Comparison of ENCODE assay signal across 13 mouse cellular contexts in the genomic region with DNA sequence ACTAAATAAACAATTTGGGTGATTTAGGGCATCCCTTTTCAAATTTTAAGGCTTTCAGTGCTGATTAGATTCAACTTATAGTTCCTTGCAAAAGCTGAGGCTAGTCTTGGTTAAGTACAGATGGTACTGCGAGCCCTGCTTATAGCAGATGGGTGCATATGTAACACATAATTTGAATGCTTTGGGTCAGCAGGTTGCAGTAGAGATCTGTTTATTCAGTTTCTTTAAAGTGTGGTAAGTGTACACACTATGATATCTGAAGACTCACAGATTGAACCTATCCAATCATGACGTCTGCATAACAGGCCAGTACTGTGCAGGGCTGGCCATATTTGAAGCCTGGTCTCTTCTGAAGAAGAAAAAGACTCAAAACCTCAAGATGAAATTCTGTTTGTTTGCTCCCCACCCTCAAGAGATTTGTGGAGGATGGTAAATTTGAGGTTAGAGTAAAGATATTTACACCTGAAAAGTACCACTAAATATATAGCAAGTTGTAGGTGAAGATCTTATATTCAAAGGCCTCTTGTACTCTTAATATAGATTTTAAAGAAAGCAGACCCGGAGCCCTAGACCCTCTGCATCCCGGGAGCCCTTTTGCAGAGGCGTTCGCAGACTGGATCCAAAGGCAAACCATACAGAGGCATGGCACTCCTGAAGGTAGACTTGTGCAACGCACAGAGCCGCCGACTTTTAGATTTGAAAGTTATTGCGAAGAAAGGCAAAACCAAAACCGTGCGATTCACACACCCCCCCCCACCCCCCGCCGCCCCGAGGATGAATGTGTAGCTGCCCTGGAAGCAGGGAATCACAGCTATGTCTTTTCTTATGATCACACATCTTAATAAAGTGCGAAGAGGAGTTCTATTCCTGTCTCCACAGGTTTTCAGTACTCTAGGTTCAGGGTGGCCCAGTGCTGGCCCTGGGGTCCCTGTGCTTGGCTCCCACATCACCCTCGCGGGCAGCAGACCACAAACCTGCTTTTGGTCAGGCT. TPM values are rescaled to one million over a fixed set of nuclear protein-coding genes. Genes with fewer than 3 reads are reported as not detected.
DNase-seq lines count a peak whose midpoint lies in the region; ATAC-seq and TF ChIP-seq lines count a peak whose summit lies in the region.
"Had no signal": no experiment of that assay in that cellular context is flagged by ENCODE, and none has a peak within 500 bp of the region (broad histone marks: within the 10 kb centered on the region; RNA-seq: fewer than 3 reads in every experiment).

No protein-coding gene starts in this region.

- no peak for TF ChIP-seq CTCF in brain, embryonic 14.5 days (IDR thresholded peaks at IDR 0.05; ENCODE audit: borderline replicate concordance, extremely low read depth, insufficient read depth, insufficient read length)
- TF ChIP-seq CTCF in embryonic fibroblast, embryonic 13.5 days (IDR thresholded peaks at IDR 0.05; ENCODE audit: borderline replicate concordance, insufficient read depth, low read length): no peak
- no peak for TF ChIP-seq CTCF in lung, postnatal 0 days (IDR thresholded peaks at IDR 0.05)

- TF ChIP-seq EP300 in lung, postnatal 0 days (IDR thresholded peaks at IDR 0.05): no peak

- H3K4me3 ChIP-seq in kidney, embryonic 15.5 days (replicated peaks): peak overlapping the region; percentile 35
- H3K4me3 ChIP-seq in embryonic fibroblast, embryonic 13.5 days (ENCODE audit: insufficient read depth, low read length): 0 out of 2 replicates have a peak overlapping the region, but pooled peaks have one; percentile 7
- H3K4me3 ChIP-seq in midbrain, embryonic 12.5 days: peak overlapping the region; percentile 10
- H3K4me3 ChIP-seq in lung, postnatal 0 days (ENCODE audit: low read depth, low read length): no peak overlapping the region
- H3K4me3 ChIP-seq: heart, embryonic 13.5 days; stomach, embryonic 15.5 days had no signal

- H3K9ac ChIP-seq in kidney, embryonic 15.5 days: peak overlapping the region; percentile 24; the same call in 1 of the 2 replicates
- H3K9ac ChIP-seq in midbrain, embryonic 12.5 days (replicated peaks): 0 out of 2 replicates have a peak overlapping the region, but pooled peaks have one; percentile 31
- H3K9ac ChIP-seq in lung, postnatal 0 days (replicated peaks; ENCODE audit: low read depth): no peak overlapping the region
- H3K9ac ChIP-seq: heart, embryonic 13.5 days; liver, embryonic 14.5 days; stomach, embryonic 15.5 days had no signal

- H3K4me2 ChIP-seq in kidney, embryonic 15.5 days: peak overlapping the region; percentile 53
- H3K4me2 ChIP-seq in midbrain, embryonic 12.5 days (replicated peaks): peak overlapping the region; percentile 31
- H3K4me2 ChIP-seq in lung, postnatal 0 days (replicated peaks; ENCODE audit: low read depth, low read length): no peak overlapping the region
- H3K4me2 ChIP-seq: heart, embryonic 13.5 days; stomach, embryonic 15.5 days had no signal

- H3K27ac ChIP-seq in kidney, embryonic 15.5 days: peak overlapping the region; percentile 66
- H3K27ac ChIP-seq in embryonic fibroblast, embryonic 13.5 days (ENCODE audit: insufficient read depth, low read length): no peak overlapping the region
- peak overlapping the region; percentile 46; the same call in 1 of the 2 replicates for H3K27ac ChIP-seq in midbrain, embryonic 12.5 days (replicated peaks)
- H3K27ac ChIP-seq in lung, postnatal 0 days (ENCODE audit: low read length): no peak overlapping the region
- H3K27ac ChIP-seq: heart, embryonic 13.5 days; liver, embryonic 14.5 days; stomach, embryonic 15.5 days had no signal

- H3K9me3 ChIP-seq in kidney, embryonic 15.5 days (replicated peaks): no peaks in the 10 kb centered on the region
- no peaks in the 10 kb centered on the region for H3K9me3 ChIP-seq in midbrain, embryonic 12.5 days
- H3K9me3 ChIP-seq in lung, postnatal 0 days (ENCODE audit: low read length): no peaks in the 10 kb centered on the region
- H3K9me3 ChIP-seq: heart, embryonic 13.5 days; stomach, embryonic 15.5 days had no signal

- H3K4me1 ChIP-seq in kidney, embryonic 15.5 days: peaks cover 60% of the 10 kb centered on the region
- no peaks in the 10 kb centered on the region; the same call in 1 of the 2 replicates for H3K4me1 ChIP-seq in embryonic fibroblast, embryonic 13.5 days (ENCODE audit: control insufficient read depth, insufficient read depth, low read length)
- H3K4me1 ChIP-seq in midbrain, embryonic 12.5 days: peaks cover 32% of the 10 kb centered on the region
- peaks cover 8% of the 10 kb centered on the region for H3K4me1 ChIP-seq in lung, postnatal 0 days (ENCODE audit: insufficient read depth, low read depth, low read length)

- no peak for ATAC-seq in kidney, embryonic 15.5 days (replicated peaks; ENCODE audit: low FRiP score)
- ATAC-seq in midbrain, embryonic 12.5 days (ENCODE audit: low FRiP score, low read depth): no peak
- ATAC-seq in lung, postnatal 0 days: no peak

- no peak for TF ChIP-seq POLR2A in brain, embryonic 14.5 days (IDR thresholded peaks at IDR 0.05; ENCODE audit: borderline replicate concordance, extremely low read depth, insufficient read depth, insufficient read length, poor library complexity, severe bottlenecking)
- TF ChIP-seq POLR2A in embryonic fibroblast, embryonic 13.5 days (IDR thresholded peaks at IDR 0.05; ENCODE audit: low read depth, low read length): no peak

- WGBS in kidney, embryonic 15.5 days: 10% methylated on average over 18 of the region's 18 CpGs
- WGBS in midbrain, embryonic 12.5 days: 2% methylated on average over 18 of the region's 18 CpGs
- WGBS in lung, postnatal 0 days: 11% methylated on average over 18 of the region's 18 CpGs

- no peaks in the 10 kb centered on the region for H3K36me3 ChIP-seq in kidney, embryonic 15.5 days
- no peaks in the 10 kb centered on the region for H3K36me3 ChIP-seq in midbrain, embryonic 12.5 days
- H3K36me3 ChIP-seq in lung, postnatal 0 days (ENCODE audit: insufficient read depth, low read length): no peaks in the 10 kb centered on the region
- H3K36me3 ChIP-seq: heart, embryonic 13.5 days; stomach, embryonic 15.5 days had no signal

- DNase-seq in kidney, adult 8-10 months: no peak
- peak; percentile 57 for DNase-seq in brain, embryonic 14.5 days (ENCODE audit: low read depth)
- DNase-seq in lung, postnatal 10 days: no peak
- no peak for DNase-seq in urinary bladder, adult 18-20 months (ENCODE audit: low spot score in 2 of 2)
- DNase-seq in lung, postnatal 0 days (ENCODE audit: low spot score): no peak
- DNase-seq: adrenal gland, postnatal 10 days; thymus, postnatal 4 days had no signal

- H3K27me3 ChIP-seq in kidney, embryonic 15.5 days: peaks cover 87% of the 10 kb centered on the region
- H3K27me3 ChIP-seq in midbrain, embryonic 12.5 days: peaks cover 85% of the 10 kb centered on the region
- H3K27me3 ChIP-seq in lung, postnatal 0 days (replicated peaks; ENCODE audit: insufficient read depth, low read length): peaks cover 90% of the 10 kb centered on the region

RNA-seq across cellular contexts. Expression of a gene that starts 3.7 kb away (rescaled TPM):
- polyA plus RNA-seq in kidney, embryonic 15.5 days (2015; fragmentation: Nextera tagmentation; extraction: Ambion mirVana): 4.7 and 5.0 TPM in 2 replicates
- polyA plus RNA-seq in brain, embryonic 14.5 days (2012; rRNA removed): 2.5 and 3.2 TPM in 2 replicates
- 5.9 and 6.3 TPM in 2 replicates for polyA plus RNA-seq in embryonic fibroblast, embryonic 13.5 days (2011; ENCODE audit: insufficient read length, low read depth, missing spikeins)
- polyA plus RNA-seq in midbrain, embryonic 12.5 days (2016; fragmentation: Nextera tagmentation; extraction: Ambion mirVana): 5.2 and 6.0 TPM in 2 replicates
- polyA plus RNA-seq in lung, postnatal 0 days (2015; fragmentation: Nextera tagmentation; extraction: Ambion mirVana): 0.05 TPM in 2 replicates
- polyA plus RNA-seq: stomach, embryonic 15.5 days had no signal

RNA-seq across cellular contexts. Expression of a gene that starts 40.9 kb away (rescaled TPM):
- 689 and 781 TPM in 2 replicates for polyA plus RNA-seq in kidney, embryonic 15.5 days (2015; fragmentation: Nextera tagmentation; extraction: Ambion mirVana)
- 459 and 601 TPM in 2 replicates for polyA plus RNA-seq in brain, embryonic 14.5 days (2012; rRNA removed)
- 715 and 807 TPM in 2 replicates for polyA plus RNA-seq in embryonic fibroblast, embryonic 13.5 days (2011; ENCODE audit: insufficient read length, low read depth, missing spikeins)
- 628 and 633 TPM in 2 replicates for polyA plus RNA-seq in midbrain, embryonic 12.5 days (2016; fragmentation: Nextera tagmentation; extraction: Ambion mirVana)
- 499 and 511 TPM in 2 replicates for polyA plus RNA-seq in lung, postnatal 0 days (2015; fragmentation: Nextera tagmentation; extraction: Ambion mirVana)

Comparison
In these comparisons a context has a peak if more than half of its experiments do, and no peak if none do; other contexts are left out.
1. H3K27ac ChIP-seq: peak in kidney, embryonic 15.5 days (single experiment) and midbrain, embryonic 12.5 days (single experiment); none in embryonic fibroblast, embryonic 13.5 days (single experiment) and lung, postnatal 0 days (single experiment).